Mouse (Mus musculus) forebrain, embryonic 13.5 days (tissue): Measurements from ENCODE around the gene Bud23. TPM values are rescaled to one million over a fixed set of nuclear protein-coding genes. Genes with fewer than 3 reads are reported as not detected.
"Not testable (repeated sequence)": the region's sequence is repeated elsewhere in the genome, so short reads cannot be mapped to it uniquely, and the experiment has no call there.

ENCODE experiments used
- ATAC-seq: fragments of 200-750 bp; cut with Nextera tagmentation; 2 replicates; pipeline ENCODE4 v1.8.0; 2017
- H3K27ac ChIP-seq: fragments of 300-500 bp; sonication (generic); 2 replicates; pipeline ENCODE4 v1.5.1; 2015; ENCODE audit warnings: inconsistent platforms, mild to moderate bottlenecking, moderate library complexity
- H3K27me3 ChIP-seq: fragments of 300-500 bp; sonication (generic); 2 replicates; pipeline ENCODE4 v1.6.1; 2015; ENCODE audit warnings: mild to moderate bottlenecking, inconsistent platforms
- H3K36me3 ChIP-seq: fragments of 300-500 bp; sonication (generic); 2 replicates; pipeline ENCODE4 v1.6.1; 2015; ENCODE audit warnings: mild to moderate bottlenecking, inconsistent platforms; ENCODE audit not compliant: poor library complexity, severe bottlenecking
- H3K4me1 ChIP-seq: fragments of 300-500 bp; sonication (generic); 2 replicates; pipeline ENCODE4 v1.6.1; 2015; ENCODE audit warnings: inconsistent platforms
- H3K4me2 ChIP-seq: fragments of 300-500 bp; sonication (generic); 2 replicates; pipeline ENCODE4 v1.6.1; 2015; ENCODE audit warnings: inconsistent platforms, mild to moderate bottlenecking, moderate library complexity
- H3K4me3 ChIP-seq: fragments of 300-500 bp; sonication (generic); 2 replicates; pipeline ENCODE4 v1.5.1; 2015; ENCODE audit warnings: mild to moderate bottlenecking, inconsistent platforms
- H3K9ac ChIP-seq: fragments of 300-500 bp; sonication (generic); 2 replicates; pipeline ENCODE4 v1.6.1; 2015; ENCODE audit warnings: mild to moderate bottlenecking, inconsistent platforms
- H3K9me3 ChIP-seq: fragments of 300-500 bp; sonication (generic); replicated peaks from 2 replicates; pipeline ENCODE4 v1.6.1; 2016; ENCODE audit warnings: inconsistent platforms
- WGBS: fragments of 180-500 bp; shearing (Covaris S2); methylation state at CpG from one replicate; pipeline ENCODE4 v1.1.7; 2015; 5-methylcytosine and 5-hydroxymethylcytosine counted together
- polyA plus RNA-seq: library from polyadenylated mRNA; unstranded; fragments of >200 nt; fragmentation: Nextera tagmentation; extraction: Ambion mirVana; gene quantifications from 2 replicates; pipeline ENCODE4 v1.2.1, GENCODE M21; 2015

Gene Bud23
- 101 and 112 TPM in 2 replicates for polyA plus RNA-seq

GRCm38 (mm10) chr5:135064909-135065446 is at the start of gene Bud23:
Gene Bud23, minus strand, starts transcription at chr5:135064959.
- peak within 1 kb of the TSS; percentile 51; the same call in 1 of the 2 replicates for H3K27ac ChIP-seq
- H3K27me3 ChIP-seq, ATAC-seq, H3K9me3 ChIP-seq: not testable (repeated sequence)
- peak within 1 kb of the TSS; percentile 94 for H3K4me3 ChIP-seq
- peaks cover 24% of the 10 kb centered on the region for H3K4me1 ChIP-seq
- peak within 1 kb of the TSS; percentile 91 for H3K9ac ChIP-seq
- peaks cover 44% of the 10 kb centered on the region for H3K36me3 ChIP-seq
- WGBS, result 73% methylated on average over 9 of the region's 9 CpGs
- H3K4me2 ChIP-seq, result peak within 1 kb of the TSS; percentile 97

GRCm38 (mm10) chr5:135113782-135114181 is 49.0 kb upstream of the Bud23 start:
- H3K4me3 ChIP-seq, result no peak overlapping the region
- H3K4me2 ChIP-seq, result no peak overlapping the region
- peaks cover 16% of the 10 kb centered on the region for H3K27me3 ChIP-seq
- H3K27ac ChIP-seq, result no peak overlapping the region
- ATAC-seq, result no peak
- H3K9ac ChIP-seq, result no peak overlapping the region
- WGBS, result 82% methylated on average over 12 of the region's 12 CpGs
- H3K4me1 ChIP-seq, result no peaks in the 10 kb centered on the region
- no peaks in the 10 kb centered on the region for H3K36me3 ChIP-seq
- H3K9me3 ChIP-seq, result no peaks in the 10 kb centered on the region

DNA sequence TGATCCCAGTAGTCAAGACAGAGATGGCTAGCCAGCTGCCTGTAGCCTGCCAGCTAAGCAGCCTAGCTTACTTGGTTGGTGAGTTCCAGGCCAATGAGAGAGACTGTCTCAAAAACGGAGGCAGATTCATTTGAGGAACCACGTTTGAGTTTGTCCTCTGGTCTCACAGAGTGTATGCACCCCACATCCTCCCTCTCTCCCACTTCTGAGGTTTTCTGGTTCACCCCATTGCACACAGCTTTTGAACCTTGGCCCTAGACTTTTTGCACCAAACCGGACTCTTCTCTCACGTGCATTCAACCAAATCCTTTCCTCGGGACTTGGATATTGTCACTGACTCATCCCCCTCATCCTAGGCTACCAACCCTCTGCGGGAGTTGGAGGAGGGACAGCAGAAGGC is 45.2 kb upstream of the Bud23 start:
- Histone ChIP-seq H3K9me3 (no peaks in the 10 kb centered on the region), H3K4me1 (peaks cover 14% of the 10 kb centered on the region), H3K4me3 (no peak overlapping the region), H3K4me2 (no peak overlapping the region), H3K27ac (no peak overlapping the region), H3K9ac (no peak overlapping the region), H3K27me3 (peaks cover 53% of the 10 kb centered on the region), H3K36me3 (no peaks in the 10 kb centered on the region)
- 80% methylated on average over 6 of the region's 6 CpGs for WGBS
- no peak for ATAC-seq

DNA sequence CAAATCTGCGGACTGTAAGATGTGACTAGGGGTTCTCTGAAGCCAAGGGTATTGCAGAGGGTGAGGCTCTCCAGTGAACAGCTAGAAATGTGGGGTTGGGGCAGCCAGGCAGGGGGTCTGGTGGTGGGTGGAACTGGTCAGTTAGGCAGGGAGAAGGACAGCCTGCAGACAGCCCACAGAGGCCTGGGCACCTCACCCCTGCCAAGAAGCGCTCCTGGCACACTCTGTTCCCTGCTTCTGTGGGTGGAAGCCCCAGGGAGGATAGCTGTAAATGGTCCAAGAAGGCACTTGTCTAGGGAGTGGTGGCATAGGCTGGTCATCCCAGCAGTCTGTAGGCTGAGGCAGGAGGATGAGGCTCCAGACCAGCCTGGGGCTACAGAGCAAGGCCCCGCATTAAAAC is 44.7 kb upstream of the Bud23 start:
- 98% methylated on average over 3 of the region's 3 CpGs for WGBS

DNA sequence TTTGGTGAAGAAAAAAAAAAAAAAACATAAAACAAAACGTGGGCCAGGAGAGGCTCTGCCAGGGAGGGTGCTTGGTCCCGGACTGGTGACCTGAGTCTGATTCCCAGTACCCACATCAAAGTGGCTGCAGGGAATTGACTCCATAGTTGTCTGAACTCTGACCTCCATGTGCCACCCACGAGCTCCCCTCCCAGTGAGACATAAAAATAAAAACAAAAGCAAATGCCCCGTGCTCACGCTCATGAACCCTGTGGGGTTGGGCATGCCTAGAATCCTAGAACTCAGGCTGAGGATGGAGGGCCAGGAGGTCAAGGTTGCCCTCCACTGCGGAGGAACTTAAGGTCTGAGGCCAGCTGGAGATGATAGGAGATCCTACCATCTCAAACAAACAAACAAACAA is 44.3 kb upstream of the Bud23 start:
- peaks cover 14% of the 10 kb centered on the region for H3K4me1 ChIP-seq
- H3K27me3 ChIP-seq, result peaks cover 56% of the 10 kb centered on the region
- no peak overlapping the region for H3K4me2 ChIP-seq
- no peak for ATAC-seq
- no peak overlapping the region for H3K9ac ChIP-seq
- no peaks in the 10 kb centered on the region for H3K36me3 ChIP-seq
- WGBS, result 51% methylated on average over 6 of the region's 6 CpGs
- H3K4me3 ChIP-seq, result no peak overlapping the region
- H3K27ac ChIP-seq, result no peak overlapping the region
- H3K9me3 ChIP-seq, result no peaks in the 10 kb centered on the region

More for the DNA sequence above, 44.7 kb upstream of the Bud23 start:
- Histone ChIP-seq H3K4me1 (peaks cover 14% of the 10 kb centered on the region), H3K36me3 (no peaks in the 10 kb centered on the region), H3K9ac (no peak overlapping the region), H3K4me3 (no peak overlapping the region), H3K27me3 (peaks cover 53% of the 10 kb centered on the region), H3K4me2 (no peak overlapping the region), H3K27ac (no peak overlapping the region), H3K9me3 (no peaks in the 10 kb centered on the region)
- no peak for ATAC-seq

GRCm38 (mm10) chr5:135107521-135108501 is 43.1 kb upstream of the Bud23 start:
- H3K36me3 ChIP-seq, result no peaks in the 10 kb centered on the region
- 9% methylated on average over 39 of the region's 40 CpGs for WGBS
- H3K4me2 ChIP-seq, result peak overlapping the region; percentile 86
- H3K9me3 ChIP-seq, result no peaks in the 10 kb centered on the region
- ATAC-seq, result 0 out of 2 replicates have a peak, but pooled peaks have one; percentile 30
- H3K27me3 ChIP-seq, result peaks cover 56% of the 10 kb centered on the region
- peaks cover 14% of the 10 kb centered on the region for H3K4me1 ChIP-seq
- H3K4me3 ChIP-seq, result peak overlapping the region; percentile 48
- H3K9ac ChIP-seq, result no peak overlapping the region; the same call in 1 of the 2 replicates
- H3K27ac ChIP-seq, result no peak overlapping the region

- Histone ChIP-seq H3K9ac (peak overlapping the region; percentile 59), H3K4me3 (peak overlapping the region; percentile 48), H3K27ac (no peak overlapping the region), H3K4me2 (peak overlapping the region; percentile 86), H3K27me3 (peaks cover 56% of the 10 kb centered on the region), H3K36me3 (no peaks in the 10 kb centered on the region), H3K9me3 (no peaks in the 10 kb centered on the region), H3K4me1 (peaks cover 14% of the 10 kb centered on the region)
- WGBS, result under 1% methylated on average over 48 of the region's 48 CpGs
- ATAC-seq, result peak; percentile 91
Measured at GRCm38 (mm10) chr5:135106758-135107256, 42.0 kb upstream of the Bud23 start.

DNA sequence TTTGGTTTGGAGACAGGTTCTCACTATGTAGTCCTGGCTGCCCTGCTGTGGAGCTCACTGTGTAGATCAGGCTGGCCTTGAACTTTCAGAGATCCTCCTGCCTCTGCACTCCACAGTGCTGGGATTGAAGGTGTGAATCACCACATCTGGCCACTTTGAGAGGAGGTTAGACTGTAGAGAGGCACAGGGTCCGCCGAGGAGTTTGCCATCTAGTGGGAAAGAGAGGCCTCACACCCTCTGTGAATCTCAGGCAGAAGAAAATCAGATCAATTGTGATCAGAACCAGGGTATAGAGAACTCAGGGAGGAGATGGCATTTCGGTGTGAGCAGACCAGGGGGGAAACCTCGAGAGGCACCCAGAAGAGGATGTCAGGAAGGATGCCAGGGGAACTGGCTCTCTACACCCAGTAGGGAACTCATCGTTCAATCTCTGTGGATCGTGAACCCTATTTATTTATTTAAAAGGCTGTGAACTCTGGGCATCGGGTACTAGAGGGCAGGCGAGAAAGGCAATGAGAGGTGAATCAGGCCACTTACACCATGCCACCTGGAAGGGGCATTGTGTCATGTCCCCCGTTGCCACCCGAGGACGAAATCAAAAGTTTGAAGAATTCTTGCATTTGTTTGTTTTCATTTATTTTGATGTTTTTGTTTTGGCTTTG is 39.4 kb upstream of the Bud23 start:
- H3K27ac ChIP-seq, result no peak overlapping the region
- no peak overlapping the region for H3K4me2 ChIP-seq
- no peak overlapping the region for H3K4me3 ChIP-seq
- no peaks in the 10 kb centered on the region for H3K9me3 ChIP-seq
- WGBS, result 68% methylated on average over 11 of the region's 11 CpGs
- ATAC-seq, result no peak
- no peak overlapping the region for H3K9ac ChIP-seq
- peaks cover 44% of the 10 kb centered on the region for H3K27me3 ChIP-seq
- peaks cover 14% of the 10 kb centered on the region for H3K4me1 ChIP-seq
- H3K36me3 ChIP-seq, result no peaks in the 10 kb centered on the region

- no peak for ATAC-seq
- no peaks in the 10 kb centered on the region for H3K9me3 ChIP-seq
- H3K27ac ChIP-seq, result no peak overlapping the region
- H3K4me2 ChIP-seq, result no peak overlapping the region
- no peak overlapping the region for H3K4me3 ChIP-seq
- H3K27me3 ChIP-seq, result peaks cover 15% of the 10 kb centered on the region
- no peaks in the 10 kb centered on the region for H3K36me3 ChIP-seq
- H3K4me1 ChIP-seq, result no peaks in the 10 kb centered on the region
- H3K9ac ChIP-seq, result no peak overlapping the region
- 55% methylated on average over 1 of the region's 1 CpGs for WGBS
Measured at GRCm38 (mm10) chr5:135100981-135101380, 36.2 kb upstream of the Bud23 start.

DNA sequence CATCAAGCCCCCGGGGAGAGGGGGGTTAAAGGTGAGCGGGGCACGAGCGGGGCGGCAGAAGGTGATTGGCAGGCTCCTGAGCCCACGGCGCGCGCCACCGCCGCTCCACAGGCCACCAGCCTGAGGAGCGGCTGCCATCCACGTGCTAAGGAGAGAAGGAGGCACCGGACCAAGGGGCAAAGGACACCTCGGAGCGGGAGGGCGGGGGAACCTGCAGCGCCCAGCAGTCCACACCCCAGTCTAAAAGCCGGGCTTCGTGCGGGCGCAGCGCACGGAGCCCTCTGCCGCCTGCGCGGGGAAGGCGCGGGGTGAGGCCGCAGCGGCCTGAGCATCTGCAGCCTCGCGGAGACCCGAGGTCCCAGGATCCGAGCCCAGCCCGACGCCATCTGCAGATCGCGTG is 24.9 kb upstream of the Bud23 start, which contains the start of gene Mlxipl:
Gene Mlxipl (plus strand): TSS at position 238 of the 400 bp plus-strand sequence.
- ATAC-seq, result no peak

DNA sequence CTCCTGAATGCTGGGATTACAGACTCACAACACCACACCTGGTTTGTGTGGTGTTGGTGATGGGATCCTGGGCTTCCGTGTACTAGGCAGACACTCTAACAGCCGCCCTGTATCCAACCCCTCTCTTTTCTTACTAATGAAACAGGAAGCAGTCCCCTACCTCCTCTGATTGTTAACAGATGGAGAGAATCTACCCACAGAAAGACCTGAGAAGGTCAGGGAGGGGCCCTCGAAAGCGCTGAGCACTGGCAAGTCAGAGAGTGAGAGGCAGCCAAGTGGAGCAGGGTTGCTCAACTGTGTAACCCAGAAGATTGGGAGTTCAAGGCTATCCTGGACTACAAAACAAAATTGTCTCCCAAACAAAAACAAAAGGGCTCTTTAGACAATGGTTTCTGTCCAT is 22.1 kb upstream of the Bud23 start:
- peaks cover 46% of the 10 kb centered on the region for H3K27me3 ChIP-seq

More for the DNA sequence above, 24.9 kb upstream of the Bud23 start, which contains the start of gene Mlxipl:
- H3K4me1 ChIP-seq, result peaks cover 5% of the 10 kb centered on the region; the same call in 1 of the 2 replicates
- H3K36me3 ChIP-seq, result no peaks in the 10 kb centered on the region
- H3K4me3 ChIP-seq, result peak within 1 kb of the TSS; percentile 9; the same call in 1 of the 2 replicates
- peak within 1 kb of the TSS; percentile 43; the same call in 1 of the 2 replicates for H3K9ac ChIP-seq
- H3K4me2 ChIP-seq, result peak within 1 kb of the TSS; percentile 47
- 2% methylated on average over 39 of the region's 39 CpGs for WGBS
- no peak within 1 kb of the TSS for H3K27ac ChIP-seq
- peaks cover 58% of the 10 kb centered on the region for H3K27me3 ChIP-seq
- H3K9me3 ChIP-seq, result no peaks in the 10 kb centered on the region

More for the DNA sequence above, 22.1 kb upstream of the Bud23 start:
- Histone ChIP-seq H3K9ac (no peak overlapping the region), H3K36me3 (no peaks in the 10 kb centered on the region), H3K27ac (no peak overlapping the region), H3K4me1 (peaks cover 5% of the 10 kb centered on the region; the same call in 1 of the 2 replicates), H3K9me3 (no peaks in the 10 kb centered on the region), H3K4me2 (no peak overlapping the region), H3K4me3 (no peak overlapping the region)
- WGBS, result 83% methylated on average over 4 of the region's 4 CpGs
- no peak for ATAC-seq
